Mouse (Mus musculus) left cerebral cortex, postnatal 14 days (tissue): ENCODE measurements around the gene Mgea5. TPM values are rescaled to one million over a fixed set of nuclear protein-coding genes. Genes with fewer than 3 reads are reported as not detected.

Experiments used
- DNase-seq, 2 experiments: peaks; one replicate each; pipeline ENCODE4 v3.0.0; 2021 to 2022; ENCODE audit warnings: low spot score in 2 of 2, mixed read lengths in 1 of 2
- intact Hi-C: fragments of 180-260 bp; cut with DNase I; formaldehyde crosslinking; loops from one replicate; pipeline ENCODE4 v1.15.1; 2025
- total RNA-seq, 2 experiments: library from RNA; stranded (reverse); gene quantifications; 2 replicates each; pipeline ENCODE4 v1.2.3; 2021

Mgea5 gene
- total RNA-seq, 2 experiments from 2014 or later = 132 to 136 TPM

- intact Hi-C loops = no loop called here
- DNase-seq = no peak
Measured at GRCm38 (mm10) chr19:45803408-45803807, 19.8 kb upstream of the Mgea5 start.

DNA sequence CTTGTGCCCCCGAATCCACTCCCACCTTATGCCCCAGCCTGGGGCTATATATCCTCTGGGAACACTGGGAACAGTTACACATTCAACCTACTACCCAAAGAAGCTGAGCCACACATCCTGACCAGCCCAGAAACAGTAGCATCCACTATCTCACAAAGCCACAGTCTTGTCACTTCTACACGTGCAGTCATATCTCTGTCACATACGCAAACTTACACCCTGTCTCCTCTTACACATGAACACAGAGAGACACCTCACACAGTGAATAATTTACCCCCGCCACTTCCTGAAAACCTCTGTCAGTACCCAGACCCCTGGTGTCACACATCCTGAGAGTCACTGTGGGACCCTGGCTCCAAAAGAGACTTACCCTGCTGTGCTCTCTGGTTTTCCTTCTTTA, 19.1 kb upstream of the Mgea5 start:
- intact Hi-C loops = no loop called here

DNA sequence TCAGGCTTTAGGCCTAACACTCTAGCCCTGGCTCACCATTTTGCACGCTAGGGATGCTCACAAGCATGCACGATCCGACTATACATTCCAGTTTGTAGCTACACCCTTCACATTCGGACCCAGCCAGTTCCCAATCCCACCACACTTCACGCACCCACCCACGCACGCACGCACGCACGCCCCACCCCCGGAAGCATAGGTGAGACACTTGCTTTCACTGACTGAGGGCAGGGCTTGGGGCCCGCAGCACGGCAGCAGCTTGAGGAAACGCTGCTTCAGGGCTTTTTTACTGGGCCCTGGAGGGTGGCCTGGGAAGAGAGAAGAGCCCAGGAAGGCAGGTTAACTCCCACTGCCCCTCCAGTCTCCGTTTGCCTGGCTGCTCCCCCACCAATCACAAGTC, 13.2 kb upstream of the Mgea5 start:
- no peak for DNase-seq
- intact Hi-C loops = no loop called here

More for the DNA sequence above, 19.1 kb upstream of the Mgea5 start:
- DNase-seq = no peak

DNA sequence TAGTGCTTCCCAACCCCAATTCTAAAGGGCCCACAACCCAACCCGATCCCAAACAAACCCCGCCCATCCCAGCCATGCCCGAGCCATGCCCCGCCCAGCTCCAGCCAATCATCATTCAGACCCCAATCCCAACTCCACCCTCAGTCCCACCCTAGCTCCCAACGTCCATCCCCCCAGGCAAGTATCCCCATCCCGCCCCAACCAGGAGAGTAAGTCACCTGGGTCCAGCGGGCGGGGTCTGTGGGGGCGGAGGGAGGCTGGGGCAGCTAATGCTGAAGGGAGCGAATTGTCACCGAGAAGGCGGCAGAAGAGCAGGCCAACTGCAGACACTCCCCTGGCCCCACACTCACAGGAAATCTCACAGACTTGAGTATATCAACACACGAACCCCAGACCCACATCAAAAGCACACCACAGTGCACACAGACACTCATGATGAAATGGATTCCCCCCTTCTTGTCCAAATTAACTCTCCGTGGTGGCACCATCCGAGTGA, 12.5 kb upstream of the Mgea5 start:
- intact Hi-C loops = no loop called here
- no peak for DNase-seq

GRCm38 (mm10) chr19:45795406-45795944, 11.8 kb upstream of the Mgea5 start:
- no peak for DNase-seq
- intact Hi-C loops = no loop called here

GRCm38 (mm10) chr19:45794718-45795117, 11.1 kb upstream of the Mgea5 start:
- DNase-seq = no peak
- intact Hi-C loops = no loop called here

- no peak for DNase-seq
- intact Hi-C loops = no loop called here
Measured at GRCm38 (mm10) chr19:45792404-45792803, 8.8 kb upstream of the Mgea5 start.

DNA sequence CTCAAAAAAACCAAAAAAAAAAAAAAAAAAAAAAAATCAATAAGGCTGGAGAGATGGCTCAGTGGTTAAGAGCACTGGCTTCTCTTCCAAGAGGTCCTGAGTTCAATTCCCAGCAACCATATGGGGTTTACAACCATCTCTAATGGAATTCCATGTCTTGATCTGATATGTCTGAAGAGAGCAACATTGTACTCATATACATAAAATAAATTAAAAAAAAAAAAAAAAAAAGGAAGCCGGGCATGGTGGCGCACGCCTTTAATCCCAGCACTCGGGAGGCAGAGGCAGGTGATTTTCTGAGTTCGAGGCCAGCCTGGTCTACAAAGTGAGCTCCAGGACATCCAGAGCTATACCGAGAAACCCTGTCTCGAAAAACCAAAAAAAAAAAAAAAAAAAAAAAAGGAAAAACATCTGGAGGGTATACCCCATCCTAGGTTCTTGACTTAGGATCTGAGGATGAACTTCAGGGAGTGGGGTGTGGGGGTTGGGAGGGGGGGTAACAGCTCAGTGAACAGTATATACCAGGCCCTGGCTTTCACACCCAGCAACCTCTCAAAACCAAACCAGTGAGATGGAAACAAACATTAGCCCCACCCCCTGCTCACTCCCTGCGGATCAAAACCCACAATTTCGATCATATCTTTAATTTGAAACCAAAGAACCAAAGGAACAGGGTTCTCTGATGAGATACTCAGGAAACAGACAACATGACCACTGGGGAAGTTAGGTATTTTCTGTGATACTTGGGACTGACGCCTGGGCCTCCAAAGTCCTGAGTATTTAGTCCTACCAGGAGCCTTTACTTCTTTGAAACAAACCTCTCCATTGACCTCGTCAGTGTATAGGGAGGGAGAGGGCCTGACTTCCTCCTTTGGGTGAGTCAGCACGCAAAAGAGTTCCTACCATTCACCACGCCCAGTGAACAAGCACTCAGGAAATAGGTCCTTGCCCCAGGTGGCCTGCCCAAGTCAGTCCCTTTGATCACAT, 6.5 kb upstream of the Mgea5 start:
- intact Hi-C loops = no loop called here
- DNase-seq = no peak

- intact Hi-C loops = no loop called here
- no peak for DNase-seq
Measured at GRCm38 (mm10) chr19:45789365-45789764, 5.7 kb upstream of the Mgea5 start.

GRCm38 (mm10) chr19:45788337-45788736, 4.7 kb upstream of the Mgea5 start:
- intact Hi-C loops = no loop called here

DNA sequence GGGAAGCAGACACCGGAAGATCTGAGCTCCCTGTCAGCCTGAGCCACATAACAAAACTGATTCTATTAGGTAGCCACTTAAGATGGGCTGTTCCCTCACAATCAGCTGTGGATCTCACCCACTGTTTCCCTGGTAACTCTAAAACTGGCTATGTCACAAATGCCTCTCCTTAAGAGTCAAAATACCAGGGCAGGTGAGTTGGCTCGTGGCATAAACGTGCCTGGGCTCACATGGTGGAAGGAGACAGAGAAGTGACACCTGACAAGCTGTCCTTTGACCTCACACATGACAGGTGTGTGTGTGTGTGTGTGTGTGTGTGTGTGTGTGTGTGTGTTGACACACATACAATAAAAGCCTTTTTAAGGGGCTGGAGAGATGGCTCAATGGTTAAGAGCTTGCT, 3.8 kb upstream of the Mgea5 start:
- DNase-seq = no peak
- intact Hi-C loops = no loop called here

More at GRCm38 (mm10) chr19:45788337-45788736, 4.7 kb upstream of the Mgea5 start:
- no peak for DNase-seq

DNA sequence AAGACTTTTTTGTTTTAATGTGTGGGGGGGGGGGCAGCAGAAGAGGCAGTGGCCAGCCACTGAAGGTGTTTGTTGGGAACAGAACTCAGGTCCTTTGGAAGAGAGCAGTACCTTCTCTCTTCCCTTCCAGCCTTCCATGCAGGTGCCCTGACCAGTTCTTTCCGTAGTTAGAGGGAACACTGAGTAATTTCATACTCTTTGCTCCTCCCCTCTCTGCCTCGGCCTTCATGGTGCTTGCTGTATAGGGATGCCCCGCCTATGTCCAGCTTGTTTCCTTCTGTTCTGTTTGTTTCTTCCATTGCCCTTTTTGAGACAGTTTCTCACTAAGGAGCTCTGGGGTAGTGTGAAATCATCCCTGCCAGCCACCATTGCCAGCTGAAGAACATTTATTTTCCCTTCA, 1.8 kb upstream of the Mgea5 start:
- DNase-seq = no peak
- intact Hi-C loops = no loop called here

- intact Hi-C loops = no loop called here
- no peak for DNase-seq
Measured at GRCm38 (mm10) chr19:45783933-45784576, 418 bp upstream of the Mgea5 start.

- intact Hi-C loops = no loop called here
- DNase-seq = peak; percentile 48 to 57
Measured at GRCm38 (mm10) chr19:45782315-45783001, 1.2 kb downstream of the Mgea5 start.

- intact Hi-C loops = no loop called here
- no peak for DNase-seq
Measured at GRCm38 (mm10) chr19:45781676-45782075, 2.0 kb downstream of the Mgea5 start.

- no peak for DNase-seq
- intact Hi-C loops = no loop called here
Measured at GRCm38 (mm10) chr19:45780350-45780915, 3.2 kb downstream of the Mgea5 start.

DNA sequence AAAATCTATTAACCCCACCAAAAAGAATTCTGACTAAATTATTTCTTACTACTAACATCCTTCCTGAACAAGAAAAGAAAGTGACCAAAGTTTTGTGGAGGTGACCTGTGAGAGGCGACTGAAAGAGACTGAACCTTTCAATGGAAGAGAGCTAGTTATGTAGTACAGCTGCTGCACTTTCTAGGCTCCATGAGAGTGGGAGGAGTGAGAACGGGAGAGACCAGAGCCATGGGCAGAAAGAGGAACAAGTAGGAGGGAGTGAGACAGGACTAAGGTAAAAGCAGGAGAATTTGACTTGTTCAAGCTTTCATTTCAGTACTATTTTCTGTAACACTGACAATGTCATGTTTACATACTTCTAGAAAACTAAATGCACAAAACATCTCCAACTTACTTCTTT, 8.2 kb downstream of the Mgea5 start:
- intact Hi-C loops = no loop called here
- DNase-seq = peak in 1 of 2 experiments; percentile 33

GRCm38 (mm10) chr19:45771501-45771900, 12.1 kb downstream of the Mgea5 start:
- intact Hi-C loops = no loop called here
- DNase-seq = no peak

- no peak for DNase-seq
- intact Hi-C loops = no loop called here
Measured at GRCm38 (mm10) chr19:45760810-45761209, 22.8 kb downstream of the Mgea5 start.
